Mouse (Mus musculus): ENCODE measurements around the gene Erf. TPM values are rescaled to one million over a fixed set of nuclear protein-coding genes. Genes with fewer than 3 reads are reported as not detected.
"Not testable (repeated sequence)": the region's sequence is repeated elsewhere in the genome, so short reads cannot be mapped to it uniquely, and the experiment has no call there.

Gene Erf
- polyA plus RNA-seq, 1 experiment from 2014 or later: 21.0 TPM

DNA sequence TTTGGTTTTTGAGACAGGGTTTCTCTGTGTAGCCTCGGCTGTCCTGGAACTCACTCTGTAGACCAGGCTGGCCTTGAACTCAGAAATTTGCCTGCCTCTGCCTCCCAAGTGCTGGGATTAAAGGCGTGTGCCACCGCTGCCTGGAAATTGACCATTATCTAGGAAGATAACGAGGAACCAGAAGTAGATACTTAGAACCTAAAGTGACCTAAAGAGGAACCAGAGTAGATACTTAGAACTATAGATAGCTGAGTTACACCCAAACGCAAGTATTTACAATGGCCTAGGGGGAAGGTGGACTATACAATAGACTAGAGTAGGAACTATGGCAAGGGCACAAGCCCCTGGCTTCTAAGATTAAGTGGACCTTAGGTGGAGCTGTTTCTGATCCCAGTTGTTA is 15.2 kb upstream of the Erf start:
- not testable (repeated sequence) for H3K4me2 ChIP-seq (replicated peaks); H3K36me3 ChIP-seq; H3K9ac ChIP-seq; ATAC-seq (ENCODE audit: insufficient number of reproducible peaks, low FRiP score, low TSS enrichment, low read depth); H3K9me3 ChIP-seq (replicated peaks); H3K27ac ChIP-seq (replicated peaks); H3K27me3 ChIP-seq; H3K4me3 ChIP-seq (replicated peaks)
- 85% methylated on average over 5 of the region's 5 CpGs for WGBS
- peaks cover 22% of the 10 kb centered on the region for H3K4me1 ChIP-seq

DNA sequence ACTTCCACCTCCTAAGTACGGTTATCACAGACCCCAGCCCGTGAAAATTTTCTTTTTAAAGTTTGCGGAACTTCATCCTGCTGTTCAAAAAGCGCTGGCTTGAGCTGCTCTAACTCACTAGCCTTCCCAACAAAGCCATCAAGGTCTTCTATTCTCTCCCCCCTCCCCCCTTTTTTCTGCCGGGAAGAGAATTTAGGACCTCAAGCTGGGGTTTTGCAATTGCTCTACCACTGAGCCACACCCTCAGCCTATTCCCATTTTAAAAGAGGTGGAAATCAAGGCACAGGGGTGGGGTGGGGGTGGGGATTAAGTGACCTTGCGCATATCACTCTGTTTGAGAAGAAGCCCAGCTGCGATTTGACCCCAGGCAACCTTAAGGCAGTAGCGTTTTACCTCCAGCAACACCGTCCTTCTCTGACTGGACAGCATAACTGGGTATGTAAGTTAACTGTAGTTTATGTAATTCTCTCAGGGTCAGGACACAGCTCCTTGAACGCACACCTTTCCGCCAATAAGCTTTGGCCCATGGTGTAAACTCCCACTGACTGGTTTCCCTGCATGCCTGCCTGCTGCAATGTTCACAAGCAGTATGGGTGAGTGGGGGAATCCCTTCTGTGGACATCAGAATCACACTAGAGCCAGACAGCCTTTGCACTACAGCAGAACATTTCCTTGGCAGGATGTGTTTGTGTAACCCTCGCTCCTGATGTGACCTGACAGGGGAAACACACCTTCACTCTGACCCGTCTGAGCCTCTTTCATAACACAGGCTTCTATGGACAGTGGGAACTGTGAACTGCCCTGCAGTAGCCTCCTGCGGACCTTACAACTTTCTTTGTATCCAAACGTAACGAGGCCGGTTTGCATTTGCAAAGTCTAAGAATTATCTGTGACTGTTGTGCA is 13.7 kb upstream of the Erf start:
- Histone ChIP-seq H3K4me3 (replicated peaks) (no peak overlapping the region), H3K27ac (replicated peaks) (no peak overlapping the region), H3K9ac (no peak overlapping the region), H3K36me3 (no peaks in the 10 kb centered on the region), H3K27me3 (no peaks in the 10 kb centered on the region), H3K4me1 (peaks cover 8% of the 10 kb centered on the region), H3K9me3 (replicated peaks) (no peaks in the 10 kb centered on the region), H3K4me2 (replicated peaks) (no peak overlapping the region)
- ATAC-seq (ENCODE audit: insufficient number of reproducible peaks, low FRiP score, low TSS enrichment, low read depth): no peak
- 31% methylated on average over 17 of the region's 17 CpGs for WGBS

DNA sequence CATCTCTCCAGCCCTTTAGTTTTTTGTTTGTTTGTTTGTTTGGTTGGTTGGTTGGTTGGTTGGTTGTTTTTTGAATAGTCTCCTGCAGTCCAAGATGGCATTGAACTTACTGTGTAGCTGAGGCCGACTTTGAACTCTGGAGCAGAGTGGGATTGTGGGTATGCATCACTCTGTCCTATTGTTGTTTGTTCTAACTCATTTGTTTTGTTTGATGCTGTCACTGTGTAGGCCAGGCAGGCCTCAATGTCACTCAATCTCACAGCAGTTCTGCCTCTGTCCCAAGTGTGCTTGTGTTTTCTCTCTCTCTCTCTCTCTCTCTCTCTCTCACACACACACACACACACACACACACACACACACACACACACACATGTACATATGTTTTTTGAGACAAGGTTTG is 11.3 kb upstream of the Erf start:
- no peak overlapping the region for H3K4me3 ChIP-seq (replicated peaks)
- no peaks in the 10 kb centered on the region for H3K9me3 ChIP-seq (replicated peaks)
- WGBS: 87% methylated on average over 1 of the region's 1 CpGs
- no peak overlapping the region for H3K9ac ChIP-seq
- no peak overlapping the region for H3K27ac ChIP-seq (replicated peaks)
- H3K36me3 ChIP-seq: no peaks in the 10 kb centered on the region
- no peaks in the 10 kb centered on the region for H3K27me3 ChIP-seq
- no peak for ATAC-seq (ENCODE audit: insufficient number of reproducible peaks, low FRiP score, low TSS enrichment, low read depth)
- no peak overlapping the region for H3K4me2 ChIP-seq (replicated peaks)
- H3K4me1 ChIP-seq: peaks cover 1% of the 10 kb centered on the region; the same call in 1 of the 2 replicates

DNA sequence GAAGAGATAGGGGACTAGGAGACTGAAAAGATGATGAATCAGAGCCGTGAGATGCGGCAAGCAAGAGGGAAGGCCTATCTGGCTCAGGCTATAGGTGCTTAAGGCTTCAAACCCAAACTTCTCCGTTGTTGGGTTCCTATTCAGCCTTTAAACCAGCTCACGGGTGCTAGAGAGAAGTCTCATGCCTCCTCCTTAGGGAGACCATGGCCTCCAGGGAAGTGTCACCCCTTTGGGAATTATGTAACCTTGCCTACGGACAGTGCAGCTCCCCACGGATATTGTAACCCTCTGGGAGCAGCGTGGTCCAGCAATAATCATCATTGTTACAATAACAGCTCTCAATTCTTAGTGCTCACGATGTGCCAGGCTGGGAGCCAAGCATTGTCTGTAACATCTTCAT is 1.3 kb upstream of the Erf start:
- Histone ChIP-seq H3K4me3 (replicated peaks) (peak overlapping the region; percentile 97), H3K9me3 (replicated peaks) (no peaks in the 10 kb centered on the region), H3K27me3 (no peaks in the 10 kb centered on the region)

DNA sequence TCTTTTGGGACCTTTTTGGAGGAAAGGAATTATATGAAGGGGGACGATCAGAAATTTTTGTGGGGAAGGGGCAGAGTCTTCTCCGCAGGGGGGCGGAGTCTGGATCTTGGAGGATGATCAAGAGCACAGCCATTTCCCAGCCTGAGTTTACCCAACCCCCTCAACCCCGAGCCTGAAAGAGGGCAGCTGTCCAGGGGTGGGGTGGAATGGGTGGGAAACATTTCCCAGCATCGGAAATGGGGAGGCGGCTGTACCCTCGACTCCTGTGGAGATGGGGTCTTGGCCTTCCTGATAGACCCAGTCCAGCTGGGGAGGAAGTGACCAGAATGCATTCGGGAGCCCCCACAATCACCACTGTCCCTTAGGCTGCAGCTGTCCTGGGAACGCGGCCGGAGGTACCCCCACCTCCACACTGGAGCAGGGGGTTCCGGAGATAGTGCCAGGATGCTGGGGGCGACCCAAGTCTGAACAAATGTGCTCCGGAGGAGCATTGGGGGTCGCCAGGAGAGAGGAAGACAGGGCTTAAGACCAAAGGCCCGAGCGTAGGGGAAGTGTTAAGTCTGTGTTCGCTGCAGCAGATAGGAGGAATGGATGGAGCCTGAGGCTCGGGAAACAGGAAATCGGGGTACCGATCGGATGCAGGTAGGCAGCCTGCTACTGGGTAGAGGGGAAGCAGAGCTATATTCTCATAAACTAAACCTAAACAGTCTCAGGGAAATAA is 670 bp upstream of the Erf start:
- no peaks in the 10 kb centered on the region for H3K9me3 ChIP-seq (replicated peaks)
- peak overlapping the region; percentile 99 for H3K27ac ChIP-seq (replicated peaks)
- 2% methylated on average over 22 of the region's 22 CpGs for WGBS
- peaks cover 41% of the 10 kb centered on the region for H3K4me1 ChIP-seq
- H3K27me3 ChIP-seq: no peaks in the 10 kb centered on the region
- H3K4me2 ChIP-seq (replicated peaks): peak overlapping the region; percentile 86
- H3K36me3 ChIP-seq: no peaks in the 10 kb centered on the region
- H3K4me3 ChIP-seq (replicated peaks): peak overlapping the region; percentile 97
- H3K9ac ChIP-seq: peak overlapping the region; percentile 40
- ATAC-seq (ENCODE audit: insufficient number of reproducible peaks, low FRiP score, low TSS enrichment, low read depth): peak; percentile 35

More for the DNA sequence above, 1.3 kb upstream of the Erf start:
- 18% methylated on average over 8 of the region's 8 CpGs for WGBS
- Histone ChIP-seq H3K4me2 (replicated peaks) (peak overlapping the region; percentile 86), H3K27ac (replicated peaks) (peak overlapping the region; percentile 99), H3K9ac (0 out of 2 replicates have a peak overlapping the region, but pooled peaks have one; percentile 40), H3K4me1 (peaks cover 36% of the 10 kb centered on the region), H3K36me3 (no peaks in the 10 kb centered on the region)
- no peak for ATAC-seq (ENCODE audit: insufficient number of reproducible peaks, low FRiP score, low TSS enrichment, low read depth)

DNA sequence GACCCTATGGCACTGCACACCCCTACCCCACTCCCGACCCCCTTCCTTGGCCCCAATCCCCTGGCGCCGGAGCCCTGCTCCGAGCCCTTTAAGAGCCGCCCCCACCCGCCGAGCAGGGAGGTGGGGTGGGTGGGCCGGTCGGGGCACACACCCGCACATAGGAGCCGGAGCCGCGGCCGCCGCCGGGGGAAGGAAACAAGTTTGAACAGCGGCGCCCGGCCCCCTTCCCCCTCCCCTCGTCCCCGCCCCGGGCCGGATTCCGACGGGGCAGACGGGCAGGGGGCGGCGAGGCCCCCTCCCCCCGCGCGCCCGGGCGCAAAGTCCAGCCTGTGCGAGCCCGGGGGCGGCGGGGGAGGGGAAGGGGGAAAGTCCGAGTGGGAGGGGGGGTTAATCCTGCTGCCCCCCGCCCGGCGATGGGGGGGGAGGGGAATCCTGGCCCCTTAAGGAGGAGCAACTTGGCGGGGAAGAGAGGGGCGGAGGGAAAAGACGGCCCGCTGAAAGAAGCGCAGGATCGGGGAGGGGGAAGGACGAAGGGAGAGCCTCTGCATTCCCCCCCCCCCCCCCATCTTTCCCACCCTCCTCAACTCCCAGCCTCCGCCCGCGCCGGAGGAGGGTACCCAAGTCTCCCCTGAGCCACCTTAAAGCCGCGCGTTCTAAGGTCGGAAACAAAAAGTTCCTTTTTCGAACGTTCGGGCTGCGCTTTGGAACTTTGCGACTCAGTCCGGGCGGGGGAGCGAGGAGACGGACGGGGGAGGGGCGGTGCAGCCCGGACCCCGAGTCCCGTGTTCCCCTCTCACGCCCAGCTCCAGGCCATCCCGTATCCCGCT is 1.0 kb downstream of the Erf start:
- H3K36me3 ChIP-seq: peaks cover 17% of the 10 kb centered on the region
- H3K4me2 ChIP-seq (replicated peaks): peak overlapping the region; percentile 86
- no peaks in the 10 kb centered on the region for H3K27me3 ChIP-seq
- peak overlapping the region; percentile 97 for H3K4me3 ChIP-seq (replicated peaks)
- H3K4me1 ChIP-seq: peaks cover 59% of the 10 kb centered on the region
- ATAC-seq (ENCODE audit: insufficient number of reproducible peaks, low FRiP score, low TSS enrichment, low read depth): peak; percentile 76
- 0% methylated on average over 37 of the region's 73 CpGs for WGBS
- peak overlapping the region; percentile 90 for H3K9ac ChIP-seq
- H3K27ac ChIP-seq (replicated peaks): peak overlapping the region; percentile 99
- H3K9me3 ChIP-seq (replicated peaks): no peaks in the 10 kb centered on the region

DNA sequence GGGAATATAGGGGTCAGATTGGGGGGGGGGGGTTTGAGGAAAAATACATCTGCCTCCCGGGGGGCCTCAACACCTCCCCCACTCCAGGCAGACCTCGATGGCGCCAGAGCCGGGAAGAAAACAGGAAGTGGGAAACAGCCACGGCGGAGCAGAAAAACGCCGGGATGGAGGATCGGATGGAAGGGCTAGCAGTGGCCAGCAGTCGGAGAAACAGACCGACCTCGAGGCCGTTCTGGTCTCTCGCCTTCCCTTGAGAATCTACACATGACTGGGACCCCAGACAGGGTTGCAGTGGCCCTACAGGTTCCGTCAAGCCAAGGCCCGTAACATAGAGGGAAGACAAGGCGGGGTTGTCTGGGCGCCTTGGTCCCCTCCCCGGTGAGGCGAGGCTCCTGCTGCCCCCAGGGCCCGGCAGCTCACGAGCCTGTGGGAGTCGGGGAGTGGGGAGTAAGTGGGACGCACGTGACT is 1.7 kb downstream of the Erf start:
- Histone ChIP-seq H3K9me3 (replicated peaks) (no peaks in the 10 kb centered on the region), H3K27me3 (no peaks in the 10 kb centered on the region), H3K9ac (peak overlapping the region; percentile 90), H3K4me2 (replicated peaks) (peak overlapping the region; percentile 86), H3K36me3 (peaks cover 22% of the 10 kb centered on the region), H3K4me3 (replicated peaks) (peak overlapping the region; percentile 97), H3K27ac (replicated peaks) (peak overlapping the region; percentile 99), H3K4me1 (peaks cover 64% of the 10 kb centered on the region)
- peak; percentile 18; the same call in 1 of the 2 replicates for ATAC-seq (ENCODE audit: insufficient number of reproducible peaks, low FRiP score, low TSS enrichment, low read depth)
- WGBS: 0% methylated on average over 25 of the region's 25 CpGs

DNA sequence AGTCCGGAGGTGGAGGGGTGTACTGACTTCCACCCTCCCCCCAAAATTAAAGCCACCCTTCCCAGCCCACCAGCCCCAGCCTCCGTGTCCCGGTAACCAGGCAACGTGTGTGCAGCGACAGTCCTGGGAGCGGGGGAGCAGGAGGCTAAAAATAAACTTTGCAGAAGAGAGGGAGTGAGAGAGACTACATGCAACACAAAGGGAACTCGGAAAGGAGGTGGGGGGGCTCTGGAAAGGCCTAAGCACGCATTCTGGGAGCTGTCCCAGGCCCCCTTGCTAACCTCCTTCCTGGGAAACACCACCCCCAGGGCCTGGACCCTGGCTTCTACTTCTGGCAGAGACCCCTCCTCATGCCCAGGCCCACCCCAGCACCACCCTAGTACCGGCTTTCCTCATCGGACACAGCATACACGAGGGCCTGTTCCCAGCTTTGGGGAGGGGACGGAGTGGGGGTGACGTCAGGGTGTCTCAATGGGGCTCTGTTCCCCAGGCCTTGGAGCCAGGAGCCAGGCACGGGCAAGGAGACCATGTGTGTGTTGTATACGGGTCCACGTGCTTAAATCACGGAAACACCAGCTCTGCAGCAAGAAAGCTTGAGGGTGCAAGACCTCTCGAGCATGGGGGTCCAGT is 2.4 kb downstream of the Erf start:
- Histone ChIP-seq H3K4me3 (replicated peaks) (peak overlapping the region; percentile 97), H3K4me2 (replicated peaks) (peak overlapping the region; percentile 86), H3K27ac (replicated peaks) (peak overlapping the region; percentile 99), H3K9ac (peak overlapping the region; percentile 90), H3K9me3 (replicated peaks) (no peaks in the 10 kb centered on the region), H3K27me3 (no peaks in the 10 kb centered on the region), H3K36me3 (peaks cover 29% of the 10 kb centered on the region), H3K4me1 (peaks cover 69% of the 10 kb centered on the region)
- WGBS: 1% methylated on average over 18 of the region's 18 CpGs
- ATAC-seq (ENCODE audit: insufficient number of reproducible peaks, low FRiP score, low TSS enrichment, low read depth): no peak

DNA sequence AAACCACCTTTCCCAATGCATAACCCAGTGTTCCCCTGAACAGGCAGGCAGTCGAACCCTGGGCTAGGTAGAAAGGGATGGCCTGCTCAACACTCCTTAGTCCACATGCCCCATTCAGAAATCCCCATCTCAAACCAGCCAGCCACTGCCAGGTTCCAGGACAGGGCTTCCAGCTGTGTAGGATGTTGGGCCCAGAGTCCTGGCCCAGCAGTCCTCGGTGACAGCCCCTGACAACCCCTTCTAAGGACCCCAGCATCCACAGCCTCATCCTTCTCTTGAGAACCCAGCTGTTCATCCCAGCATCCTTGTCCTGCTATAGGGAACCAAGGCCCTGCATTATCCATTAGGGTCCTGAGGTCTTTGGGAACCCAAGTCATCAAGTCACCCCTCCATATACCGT is 3.1 kb downstream of the Erf start:
- Histone ChIP-seq H3K4me3 (replicated peaks) (peak overlapping the region; percentile 97), H3K36me3 (peaks cover 35% of the 10 kb centered on the region), H3K27me3 (no peaks in the 10 kb centered on the region), H3K9ac (peak overlapping the region; percentile 90), H3K9me3 (replicated peaks) (no peaks in the 10 kb centered on the region), H3K27ac (replicated peaks) (peak overlapping the region; percentile 99), H3K4me2 (replicated peaks) (peak overlapping the region; percentile 86), H3K4me1 (peaks cover 74% of the 10 kb centered on the region)
- 9% methylated on average over 3 of the region's 3 CpGs for WGBS
- no peak for ATAC-seq (ENCODE audit: insufficient number of reproducible peaks, low FRiP score, low TSS enrichment, low read depth)

DNA sequence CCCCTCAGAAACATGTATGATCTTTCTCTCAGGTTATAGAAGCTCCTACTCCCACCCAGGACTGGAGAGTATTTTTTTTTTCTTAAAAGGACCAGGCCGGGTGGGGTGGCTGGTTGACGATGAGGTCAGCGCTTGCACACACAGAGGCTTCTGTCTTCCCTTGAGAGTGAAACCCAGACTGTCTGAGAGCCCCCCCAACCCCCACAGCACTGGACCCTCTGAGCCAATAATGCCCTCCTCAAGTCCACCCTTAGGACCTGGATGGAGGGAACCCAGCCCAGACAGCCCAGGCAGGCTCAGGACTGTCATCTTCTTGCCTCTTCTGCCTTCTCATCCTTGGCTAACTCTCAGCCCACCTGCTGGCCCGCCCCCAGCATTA is 3.8 kb downstream of the Erf start:
- H3K4me1 ChIP-seq: peaks cover 67% of the 10 kb centered on the region

More for the DNA sequence above, 3.8 kb downstream of the Erf start:
- ATAC-seq (ENCODE audit: insufficient number of reproducible peaks, low FRiP score, low TSS enrichment, low read depth): no peak
- Histone ChIP-seq H3K4me2 (replicated peaks) (peak overlapping the region; percentile 86), H3K36me3 (peaks cover 43% of the 10 kb centered on the region), H3K4me3 (replicated peaks) (peak overlapping the region; percentile 97), H3K9ac (peak overlapping the region; percentile 90), H3K27me3 (no peaks in the 10 kb centered on the region), H3K27ac (replicated peaks) (peak overlapping the region; percentile 99), H3K9me3 (replicated peaks) (no peaks in the 10 kb centered on the region)
- 31% methylated on average over 4 of the region's 4 CpGs for WGBS

All from embryonic facial prominence, embryonic 15.5 days (tissue).